Mouse (Mus musculus) stomach, postnatal 0 days (tissue): Measurements from ENCODE around the gene Ankzf1. TPM values are rescaled to one million over a fixed set of nuclear protein-coding genes. Genes with fewer than 3 reads are reported as not detected.

Source experiments
- ATAC-seq: fragments of 200-750 bp; cut with Nextera tagmentation; 2 replicates; pipeline ENCODE4 v1.8.0; 2017; ENCODE audit not compliant: low FRiP score, low TSS enrichment
- DNase-seq: peaks from one replicate; pipeline ENCODE4 v3.0.0-alpha.2; 2016; ENCODE audit warnings: low spot score
- H3K27ac ChIP-seq: fragments of 300-500 bp; sonication (generic); replicated peaks from 2 replicates; pipeline ENCODE4 v1.5.1; 2014; ENCODE audit warnings: mild to moderate bottlenecking, control low read depth
- H3K27me3 ChIP-seq: fragments of 300-500 bp; sonication (generic); 2 replicates; pipeline ENCODE4 v1.6.1; 2014; ENCODE audit warnings: low read length; ENCODE audit not compliant: control insufficient read depth, insufficient read depth
- H3K36me3 ChIP-seq: fragments of 300-500 bp; sonication (generic); 2 replicates; pipeline ENCODE4 v1.6.1; 2014; ENCODE audit warnings: low read length, mixed read lengths; ENCODE audit not compliant: control insufficient read depth, insufficient read depth
- H3K4me1 ChIP-seq: fragments of 300-500 bp; sonication (generic); replicated peaks from 2 replicates; pipeline ENCODE4 v1.6.1; 2014; ENCODE audit warnings: antibody characterized with exemption; ENCODE audit not compliant: control insufficient read depth, insufficient read depth
- H3K4me2 ChIP-seq: fragments of 300-500 bp; sonication (generic); replicated peaks from 2 replicates; pipeline ENCODE4 v1.6.1; 2014; ENCODE audit warnings: low read depth, mild to moderate bottlenecking, control low read depth, moderate library complexity
- H3K4me3 ChIP-seq: fragments of 300-500 bp; sonication (generic); 2 replicates; pipeline ENCODE4 v1.5.1; 2014; ENCODE audit warnings: low read depth, low read length, control low read depth
- H3K9ac ChIP-seq: fragments of 300-500 bp; sonication (generic); 2 replicates; pipeline ENCODE4 v1.6.1; 2014; ENCODE audit warnings: mild to moderate bottlenecking, low read length, control low read depth, mixed read lengths
- H3K9me3 ChIP-seq: fragments of 300-500 bp; sonication (generic); 2 replicates; pipeline ENCODE4 v1.6.1; 2016; ENCODE audit warnings: low read length; ENCODE audit not compliant: control insufficient read depth
- CTCF ChIP-seq: IDR thresholded peaks from 2 replicates; pipeline ENCODE4 v1.5.1; 2016; ENCODE audit warnings: antibody characterized with exemption, low read depth, mild to moderate bottlenecking, moderate library complexity
- EP300 ChIP-seq: optimal IDR thresholded peaks from 2 replicates; pipeline ENCODE3; 2016; ENCODE audit warnings: antibody characterized with exemption
- WGBS: fragments of 180-500 bp; shearing (Covaris S2); extraction: QIAGEN DNeasy Blood & Tissue Kit; methylation state at CpG from one replicate; pipeline ENCODE4 v1.1.7; 2014; 5-methylcytosine and 5-hydroxymethylcytosine counted together
- polyA plus RNA-seq: library from polyadenylated mRNA; unstranded; fragments of >200 nt; fragmentation: Nextera tagmentation; extraction: Ambion mirVana; gene quantifications from 2 replicates; pipeline ENCODE4 v1.2.1, GENCODE M21; 2015

Ankzf1 gene
- polyA plus RNA-seq, 1 experiment from 2014 or later: 12.9 TPM

GRCm38 (mm10) chr1:75192452-75192851 lies 501 bp downstream of the Ankzf1 start:
- H3K27ac ChIP-seq: peak overlapping the region; percentile 97
- no peaks in the 10 kb centered on the region for H3K9me3 ChIP-seq
- WGBS: 0% methylated on average over 19 of the region's 19 CpGs
- H3K9ac ChIP-seq: peak overlapping the region; percentile 91
- H3K4me3 ChIP-seq: peak overlapping the region; percentile 83
- peaks cover 12% of the 10 kb centered on the region for H3K36me3 ChIP-seq
- H3K4me2 ChIP-seq: peak overlapping the region; percentile 86
- H3K4me1 ChIP-seq: peaks cover 6% of the 10 kb centered on the region; the same call in 1 of the 2 replicates
- TF ChIP-seq EP300 (no peak), CTCF (no peak)
- peak; percentile 78 for DNase-seq
- H3K27me3 ChIP-seq: no peaks in the 10 kb centered on the region
- ATAC-seq: peak; percentile 75

- Histone ChIP-seq H3K9ac (no peak overlapping the region), H3K4me1 (no peaks in the 10 kb centered on the region), H3K27me3 (no peaks in the 10 kb centered on the region), H3K36me3 (peaks cover 18% of the 10 kb centered on the region), H3K9me3 (no peaks in the 10 kb centered on the region), H3K27ac (no peak overlapping the region), H3K4me3 (no peak overlapping the region), H3K4me2 (no peak overlapping the region)
- ATAC-seq: no peak
- TF ChIP-seq CTCF: no peak
- no peak for TF ChIP-seq EP300
- WGBS: 86% methylated on average over 1 of the region's 1 CpGs
- no peak for DNase-seq
Measured at GRCm38 (mm10) chr1:75201236-75201635, 9.3 kb downstream of the Ankzf1 start.

GRCm38 (mm10) chr1:75208967-75209678 lies 17.2 kb downstream of the Ankzf1 start:
- peak; percentile 26; the same call in 1 of the 2 replicates for ATAC-seq
- peak; percentile 46 for DNase-seq

GRCm38 (mm10) chr1:75210136-75211087 lies 18.5 kb downstream of the Ankzf1 start, which contains the start of the genes Glb1l and Stk16:
Gene Glb1l, minus strand, starts transcription at chr1:75210813.
Gene Stk16, plus strand, starts transcription at chr1:75210838.
- ATAC-seq (peak; percentile 83), DNase-seq (peak; percentile 97)
- Histone ChIP-seq H3K4me2 (peak within 1 kb of the TSS; percentile 95), H3K4me1 (no peaks in the 10 kb centered on the region; the same call in 1 of the 2 replicates), H3K9ac (peak within 1 kb of the TSS; percentile 96), H3K27me3 (no peaks in the 10 kb centered on the region), H3K9me3 (no peaks in the 10 kb centered on the region), H3K27ac (peak within 1 kb of the TSS; percentile 76), H3K36me3 (peaks cover 9% of the 10 kb centered on the region; the same call in 1 of the 2 replicates), H3K4me3 (peak within 1 kb of the TSS; percentile 91)
- 4% methylated on average over 42 of the region's 42 CpGs for WGBS
- TF ChIP-seq CTCF (no peak), EP300 (no peak)

More at GRCm38 (mm10) chr1:75208967-75209678, 17.2 kb downstream of the Ankzf1 start:
- WGBS: 14% methylated on average over 34 of the region's 34 CpGs
- Histone ChIP-seq H3K27me3 (no peaks in the 10 kb centered on the region), H3K4me3 (peak overlapping the region; percentile 38), H3K9ac (peak overlapping the region; percentile 67), H3K27ac (peak overlapping the region; percentile 69), H3K4me2 (peak overlapping the region; percentile 57), H3K4me1 (no peaks in the 10 kb centered on the region; the same call in 1 of the 2 replicates), H3K9me3 (no peaks in the 10 kb centered on the region), H3K36me3 (peaks cover 7% of the 10 kb centered on the region; the same call in 1 of the 2 replicates)
- TF ChIP-seq CTCF (no peak), EP300 (no peak)

- Histone ChIP-seq H3K27ac (peak overlapping the region; percentile 76), H3K9me3 (no peaks in the 10 kb centered on the region), H3K27me3 (no peaks in the 10 kb centered on the region), H3K4me2 (peak overlapping the region; percentile 95), H3K9ac (peak overlapping the region; percentile 96), H3K36me3 (peaks cover 9% of the 10 kb centered on the region; the same call in 1 of the 2 replicates), H3K4me1 (no peaks in the 10 kb centered on the region; the same call in 1 of the 2 replicates), H3K4me3 (peak overlapping the region; percentile 91)
- DNase-seq: no peak
- ATAC-seq: no peak
- 10% methylated on average over 17 of the region's 17 CpGs for WGBS
- TF ChIP-seq CTCF (no peak), EP300 (no peak)
Measured at GRCm38 (mm10) chr1:75211141-75211708, 19.3 kb downstream of the Ankzf1 start.
